Mouse (Mus musculus): Measurements from ENCODE around the gene Tll1.

DNA sequence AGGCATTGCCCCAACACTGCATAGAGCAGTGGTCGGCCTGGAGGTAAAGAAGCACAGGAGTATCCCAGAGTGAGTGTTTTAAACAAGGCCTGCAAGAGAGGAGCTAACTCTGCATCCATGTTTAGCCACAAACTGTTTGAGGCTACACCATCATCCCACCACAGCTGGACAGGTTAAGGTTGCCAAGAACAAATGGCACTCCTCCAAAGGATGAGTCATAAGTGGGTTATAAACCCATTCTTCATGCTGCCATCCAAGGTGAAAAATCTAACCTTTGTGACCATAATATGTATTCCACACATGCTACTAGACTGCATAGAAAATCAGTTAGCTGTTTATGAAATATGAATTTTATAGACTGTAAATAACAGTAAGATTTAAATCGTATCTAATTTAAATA is 29.1 kb downstream of the Tll1 start:
- no peak for TF ChIP-seq CTCF (IDR thresholded peaks at IDR 0.05)
- no peak for TF ChIP-seq EP300 (IDR thresholded peaks at IDR 0.05; ENCODE audit: insufficient read depth, low read depth, low read length)
